Mouse (Mus musculus) heart, adult 2 months (tissue): ENCODE data around the gene Cops7b.

Experiments used
- CTCF ChIP-seq: fragments of 200-600 bp; IDR thresholded peaks from 2 replicates; pipeline ENCODE4 v1.8.1; 2022; ENCODE audit warnings: antibody characterized with exemption, mild to moderate bottlenecking, moderate library complexity
- POLR2A ChIP-seq: fragments of 200-500 bp; IDR thresholded peaks from 2 replicates; pipeline ENCODE4 v1.6.1; 2011; ENCODE audit warnings: mild to moderate bottlenecking, low read depth, low read length, control low read depth; ENCODE audit not compliant: insufficient read depth

DNA sequence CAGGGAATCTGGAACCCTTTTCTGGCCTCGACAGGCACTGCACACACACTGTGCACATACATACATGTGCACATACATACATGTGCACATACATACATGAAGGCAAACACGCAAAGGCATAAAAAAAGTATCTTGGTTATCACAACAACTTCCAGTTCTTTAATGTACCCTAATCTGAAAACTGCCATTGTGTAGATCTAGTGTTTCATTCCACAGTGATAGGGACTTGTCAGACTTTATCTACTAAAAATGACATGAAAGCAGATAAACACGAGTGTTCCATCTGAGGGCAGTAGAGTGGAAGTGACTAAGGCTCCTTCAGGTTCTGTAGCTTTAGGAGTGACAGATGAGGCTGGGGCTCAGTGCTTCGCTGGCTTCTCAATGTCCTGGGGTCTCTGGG, 31.4 kb upstream of the Cops7b start:
- TF ChIP-seq CTCF (no peak), POLR2A (no peak)
